Mouse (Mus musculus): ENCODE results near the gene Cnnm4. TPM values are rescaled to one million over a fixed set of nuclear protein-coding genes. Genes with fewer than 3 reads are reported as not detected.

The Cnnm4 gene
- polyA plus RNA-seq, 1 experiment from 2014 or later, result 9.2 TPM

GRCm38 (mm10) chr1:36445508-36445907 lies 25.9 kb upstream of the Cnnm4 start:
- Histone ChIP-seq H3K4me2 (replicated peaks) (peak overlapping the region; percentile 24), H3K9me3 (ENCODE audit: control insufficient read depth, low read length) (no peaks in the 10 kb centered on the region), H3K4me3 (replicated peaks; ENCODE audit: low read length) (no peak overlapping the region; the same call in 1 of the 2 replicates), H3K4me1 (replicated peaks; ENCODE audit: control insufficient read depth, insufficient read depth, low read length) (0 out of 2 replicates have a peak, but pooled peaks cover 6% of the 10 kb centered on the region), H3K36me3 (replicated peaks; ENCODE audit: control insufficient read depth, insufficient read depth) (peaks cover 16% of the 10 kb centered on the region), H3K9ac (no peak overlapping the region), H3K27me3 (ENCODE audit: control insufficient read depth, insufficient read depth, low read length) (no peaks in the 10 kb centered on the region), H3K27ac (peak overlapping the region; percentile 48)
- ATAC-seq (ENCODE audit: low FRiP score) (peak; percentile 29; the same call in 1 of the 2 replicates), DNase-seq (ENCODE audit: low spot score) (no peak)
- 45% methylated on average over 8 of the region's 8 CpGs for WGBS

- DNase-seq (ENCODE audit: low spot score), result no peak
These were observed 25.2 kb upstream of the Cnnm4 start for GRCm38 (mm10) chr1:36446106-36446824.

GRCm38 (mm10) chr1:36446841-36447240 lies 24.6 kb upstream of the Cnnm4 start:
- 0 out of 2 replicates have a peak, but pooled peaks cover 6% of the 10 kb centered on the region for H3K4me1 ChIP-seq (replicated peaks; ENCODE audit: control insufficient read depth, insufficient read depth, low read length)
- H3K9me3 ChIP-seq (ENCODE audit: control insufficient read depth, low read length), result no peaks in the 10 kb centered on the region
- WGBS, result 90% methylated on average over 5 of the region's 5 CpGs
- DNase-seq (ENCODE audit: low spot score), result no peak
- no peak overlapping the region for H3K4me3 ChIP-seq (replicated peaks; ENCODE audit: low read length)
- ATAC-seq (ENCODE audit: low FRiP score), result no peak
- no peaks in the 10 kb centered on the region for H3K27me3 ChIP-seq (ENCODE audit: control insufficient read depth, insufficient read depth, low read length)
- no peak overlapping the region for H3K27ac ChIP-seq
- no peak overlapping the region for H3K9ac ChIP-seq
- peaks cover 8% of the 10 kb centered on the region; the same call in 1 of the 2 replicates for H3K36me3 ChIP-seq (replicated peaks; ENCODE audit: control insufficient read depth, insufficient read depth)
- H3K4me2 ChIP-seq (replicated peaks), result no peak overlapping the region

More at GRCm38 (mm10) chr1:36446106-36446824, 25.2 kb upstream of the Cnnm4 start:
- no peak overlapping the region for H3K4me2 ChIP-seq (replicated peaks)
- H3K9me3 ChIP-seq (ENCODE audit: control insufficient read depth, low read length), result no peaks in the 10 kb centered on the region
- H3K36me3 ChIP-seq (replicated peaks; ENCODE audit: control insufficient read depth, insufficient read depth), result peaks cover 12% of the 10 kb centered on the region
- WGBS, result 91% methylated on average over 5 of the region's 5 CpGs
- H3K9ac ChIP-seq, result no peak overlapping the region
- no peak for ATAC-seq (ENCODE audit: low FRiP score)
- H3K27ac ChIP-seq, result no peak overlapping the region; the same call in 1 of the 2 replicates
- no peaks in the 10 kb centered on the region for H3K27me3 ChIP-seq (ENCODE audit: control insufficient read depth, insufficient read depth, low read length)
- no peak overlapping the region for H3K4me3 ChIP-seq (replicated peaks; ENCODE audit: low read length)
- 0 out of 2 replicates have a peak, but pooled peaks cover 6% of the 10 kb centered on the region for H3K4me1 ChIP-seq (replicated peaks; ENCODE audit: control insufficient read depth, insufficient read depth, low read length)

- DNase-seq (ENCODE audit: low spot score), result no peak
- no peaks in the 10 kb centered on the region for H3K4me1 ChIP-seq (replicated peaks; ENCODE audit: control insufficient read depth, insufficient read depth, low read length)
- H3K9ac ChIP-seq, result no peak overlapping the region
- no peaks in the 10 kb centered on the region for H3K9me3 ChIP-seq (ENCODE audit: control insufficient read depth, low read length)
- no peaks in the 10 kb centered on the region for H3K27me3 ChIP-seq (ENCODE audit: control insufficient read depth, insufficient read depth, low read length)
- H3K4me2 ChIP-seq (replicated peaks), result no peak overlapping the region
- no peak overlapping the region for H3K27ac ChIP-seq
- no peaks in the 10 kb centered on the region for H3K36me3 ChIP-seq (replicated peaks; ENCODE audit: control insufficient read depth, insufficient read depth)
- 90% methylated on average over 6 of the region's 6 CpGs for WGBS
- no peak for ATAC-seq (ENCODE audit: low FRiP score)
- no peak overlapping the region for H3K4me3 ChIP-seq (replicated peaks; ENCODE audit: low read length)
These were observed 17.2 kb upstream of the Cnnm4 start for GRCm38 (mm10) chr1:36454055-36454815.

GRCm38 (mm10) chr1:36457388-36458014 lies 13.9 kb upstream of the Cnnm4 start:
- Histone ChIP-seq H3K27me3 (ENCODE audit: control insufficient read depth, insufficient read depth, low read length) (no peaks in the 10 kb centered on the region), H3K9ac (no peak overlapping the region), H3K27ac (no peak overlapping the region), H3K36me3 (replicated peaks; ENCODE audit: control insufficient read depth, insufficient read depth) (no peaks in the 10 kb centered on the region), H3K4me2 (replicated peaks) (no peak overlapping the region), H3K4me3 (replicated peaks; ENCODE audit: low read length) (no peak overlapping the region), H3K9me3 (ENCODE audit: control insufficient read depth, low read length) (no peaks in the 10 kb centered on the region), H3K4me1 (replicated peaks; ENCODE audit: control insufficient read depth, insufficient read depth, low read length) (no peaks in the 10 kb centered on the region)
- DNase-seq (ENCODE audit: low spot score) (no peak), ATAC-seq (ENCODE audit: low FRiP score) (no peak)
- 49% methylated on average over 7 of the region's 7 CpGs for WGBS

- no peaks in the 10 kb centered on the region for H3K4me1 ChIP-seq (replicated peaks; ENCODE audit: control insufficient read depth, insufficient read depth, low read length)
- DNase-seq (ENCODE audit: low spot score) (no peak), ATAC-seq (ENCODE audit: low FRiP score) (no peak)
- no peaks in the 10 kb centered on the region for H3K36me3 ChIP-seq (replicated peaks; ENCODE audit: control insufficient read depth, insufficient read depth)
- no peak overlapping the region for H3K9ac ChIP-seq
- H3K4me2 ChIP-seq (replicated peaks), result no peak overlapping the region
- no peak overlapping the region for H3K4me3 ChIP-seq (replicated peaks; ENCODE audit: low read length)
- no peak overlapping the region for H3K27ac ChIP-seq
- no peaks in the 10 kb centered on the region for H3K9me3 ChIP-seq (ENCODE audit: control insufficient read depth, low read length)
- H3K27me3 ChIP-seq (ENCODE audit: control insufficient read depth, insufficient read depth, low read length), result no peaks in the 10 kb centered on the region
- 83% methylated on average over 5 of the region's 5 CpGs for WGBS
These were observed 13.3 kb upstream of the Cnnm4 start for GRCm38 (mm10) chr1:36458169-36458568.

- Histone ChIP-seq H3K9ac (no peak overlapping the region), H3K4me1 (replicated peaks; ENCODE audit: control insufficient read depth, insufficient read depth, low read length) (no peaks in the 10 kb centered on the region), H3K27me3 (ENCODE audit: control insufficient read depth, insufficient read depth, low read length) (no peaks in the 10 kb centered on the region), H3K4me2 (replicated peaks) (no peak overlapping the region), H3K27ac (no peak overlapping the region), H3K4me3 (replicated peaks; ENCODE audit: low read length) (no peak overlapping the region), H3K36me3 (replicated peaks; ENCODE audit: control insufficient read depth, insufficient read depth) (no peaks in the 10 kb centered on the region), H3K9me3 (ENCODE audit: control insufficient read depth, low read length) (no peaks in the 10 kb centered on the region)
- ATAC-seq (ENCODE audit: low FRiP score) (no peak), DNase-seq (ENCODE audit: low spot score) (no peak)
- WGBS, result 53% methylated on average over 2 of the region's 2 CpGs
These were observed 9.6 kb upstream of the Cnnm4 start for GRCm38 (mm10) chr1:36461829-36462228.

- no peak for DNase-seq (ENCODE audit: low spot score)
- H3K9me3 ChIP-seq (ENCODE audit: control insufficient read depth, low read length), result no peaks in the 10 kb centered on the region
- H3K36me3 ChIP-seq (replicated peaks; ENCODE audit: control insufficient read depth, insufficient read depth), result no peaks in the 10 kb centered on the region
- WGBS, result 79% methylated on average over 4 of the region's 4 CpGs
- no peak overlapping the region for H3K4me2 ChIP-seq (replicated peaks)
- no peak overlapping the region for H3K9ac ChIP-seq
- H3K4me3 ChIP-seq (replicated peaks; ENCODE audit: low read length), result no peak overlapping the region
- H3K4me1 ChIP-seq (replicated peaks; ENCODE audit: control insufficient read depth, insufficient read depth, low read length), result no peaks in the 10 kb centered on the region
- H3K27ac ChIP-seq, result no peak overlapping the region
- no peak for ATAC-seq (ENCODE audit: low FRiP score)
- no peaks in the 10 kb centered on the region for H3K27me3 ChIP-seq (ENCODE audit: control insufficient read depth, insufficient read depth, low read length)
These were observed 5.7 kb upstream of the Cnnm4 start for GRCm38 (mm10) chr1:36465641-36466160.

- no peak overlapping the region for H3K4me2 ChIP-seq (replicated peaks)
- H3K9me3 ChIP-seq (ENCODE audit: control insufficient read depth, low read length), result no peaks in the 10 kb centered on the region
- no peak overlapping the region for H3K9ac ChIP-seq
- no peak for ATAC-seq (ENCODE audit: low FRiP score)
- H3K27ac ChIP-seq, result no peak overlapping the region
- WGBS, result 60% methylated on average over 5 of the region's 5 CpGs
- no peak for DNase-seq (ENCODE audit: low spot score)
- no peaks in the 10 kb centered on the region for H3K27me3 ChIP-seq (ENCODE audit: control insufficient read depth, insufficient read depth, low read length)
- H3K4me1 ChIP-seq (replicated peaks; ENCODE audit: control insufficient read depth, insufficient read depth, low read length), result peaks cover 8% of the 10 kb centered on the region
- no peaks in the 10 kb centered on the region for H3K36me3 ChIP-seq (replicated peaks; ENCODE audit: control insufficient read depth, insufficient read depth)
- no peak overlapping the region for H3K4me3 ChIP-seq (replicated peaks; ENCODE audit: low read length)
These were observed 4.0 kb upstream of the Cnnm4 start for GRCm38 (mm10) chr1:36467446-36467845.

All from hindbrain, embryonic 14.5 days (tissue).